Mouse (Mus musculus) erythroid progenitor cell, adult 5-6 weeks (primary cell): ENCODE results near the gene Prf1. TPM values are rescaled to one million over a fixed set of nuclear protein-coding genes. Genes with fewer than 3 reads are reported as not detected.

Experiments
- ATAC-seq: replicated peaks from 2 replicates; pipeline ENCODE4 v1.8.0; 2016; ENCODE audit warnings: moderate number of reproducible peaks, mild to moderate bottlenecking, moderate TSS enrichment, inconsistent platforms; ENCODE audit not compliant: poor library complexity, low FRiP score, severe bottlenecking
- total RNA-seq, 2 experiments: library from RNA; stranded (forward) in 1 of 2; stranded (reverse) in 1 of 2; fragments of 150-400 nt in 1 of 2; fragments of 186-747, 209-891 nt in 1 of 2; gene quantifications; 2 replicates each; pipeline versions ENCODE4 v1.2.3 to v1.2.4; 2015 to 2017; ENCODE audit warnings: low replicate concordance in 2 of 2

Prf1 gene
- total RNA-seq (2015; ENCODE audit: low replicate concordance) (not detected in 2 replicates), total RNA-seq (2017; ENCODE audit: low replicate concordance) (not detected in 2 replicates)

- ATAC-seq = no peak
Measured at GRCm38 (mm10) chr10:61297477-61297876, at the start of gene Prf1. Prf1 (plus strand) TSS chr10:61297833.

DNA sequence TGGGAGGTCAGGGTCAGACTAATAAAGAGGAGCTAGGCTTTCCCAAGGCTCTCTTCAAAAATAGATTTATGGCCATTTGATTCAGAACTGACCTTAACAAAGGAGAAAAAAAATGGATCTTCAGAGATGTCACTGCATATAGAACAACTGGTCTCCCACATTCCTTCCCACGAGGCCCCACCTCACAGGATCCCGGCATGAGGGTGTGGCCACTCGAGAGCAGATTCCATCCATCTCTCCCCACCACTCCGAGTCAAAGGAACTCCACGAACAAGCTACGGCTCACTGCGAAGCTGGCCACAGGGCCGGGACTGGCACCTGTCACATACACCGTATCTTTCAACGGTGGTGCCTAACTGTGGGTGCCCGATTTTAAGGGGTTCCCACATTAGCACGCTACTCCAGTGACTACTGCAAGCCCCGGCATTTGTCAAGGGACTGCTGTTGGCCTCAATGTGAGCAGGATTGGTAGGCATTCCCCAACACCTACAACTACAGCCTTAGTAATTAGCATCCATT is 49.0 kb upstream of the Prf1 start:
- ATAC-seq = no peak

- no peak for ATAC-seq
Measured at GRCm38 (mm10) chr10:61249951-61250350, 47.7 kb upstream of the Prf1 start.

- no peak for ATAC-seq
Measured at GRCm38 (mm10) chr10:61254761-61255160, 42.9 kb upstream of the Prf1 start.

DNA sequence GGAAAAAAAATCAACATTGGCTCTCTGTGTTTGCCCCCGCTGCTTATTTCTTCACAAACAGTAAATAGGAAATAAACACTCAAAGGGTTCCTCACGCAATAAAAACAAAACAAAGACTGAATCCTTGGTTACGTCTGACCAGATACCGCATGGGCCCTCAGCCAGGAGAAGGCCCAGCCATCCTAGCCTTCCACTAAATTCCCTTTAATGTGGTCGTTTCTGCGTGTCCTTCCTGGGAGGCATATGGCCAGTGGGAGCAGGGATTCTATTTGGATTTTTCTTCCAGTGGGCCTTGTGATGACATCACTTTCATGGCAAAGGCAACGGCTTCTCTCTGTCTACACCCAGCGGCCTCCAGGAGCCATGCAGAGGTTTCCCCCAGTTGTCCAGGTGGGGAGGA is 42.4 kb upstream of the Prf1 start:
- no peak for ATAC-seq

- ATAC-seq = no peak
Measured at GRCm38 (mm10) chr10:61256665-61257064, 41.0 kb upstream of the Prf1 start.

- ATAC-seq = no peak
Measured at GRCm38 (mm10) chr10:61258131-61258530, 39.5 kb upstream of the Prf1 start.

DNA sequence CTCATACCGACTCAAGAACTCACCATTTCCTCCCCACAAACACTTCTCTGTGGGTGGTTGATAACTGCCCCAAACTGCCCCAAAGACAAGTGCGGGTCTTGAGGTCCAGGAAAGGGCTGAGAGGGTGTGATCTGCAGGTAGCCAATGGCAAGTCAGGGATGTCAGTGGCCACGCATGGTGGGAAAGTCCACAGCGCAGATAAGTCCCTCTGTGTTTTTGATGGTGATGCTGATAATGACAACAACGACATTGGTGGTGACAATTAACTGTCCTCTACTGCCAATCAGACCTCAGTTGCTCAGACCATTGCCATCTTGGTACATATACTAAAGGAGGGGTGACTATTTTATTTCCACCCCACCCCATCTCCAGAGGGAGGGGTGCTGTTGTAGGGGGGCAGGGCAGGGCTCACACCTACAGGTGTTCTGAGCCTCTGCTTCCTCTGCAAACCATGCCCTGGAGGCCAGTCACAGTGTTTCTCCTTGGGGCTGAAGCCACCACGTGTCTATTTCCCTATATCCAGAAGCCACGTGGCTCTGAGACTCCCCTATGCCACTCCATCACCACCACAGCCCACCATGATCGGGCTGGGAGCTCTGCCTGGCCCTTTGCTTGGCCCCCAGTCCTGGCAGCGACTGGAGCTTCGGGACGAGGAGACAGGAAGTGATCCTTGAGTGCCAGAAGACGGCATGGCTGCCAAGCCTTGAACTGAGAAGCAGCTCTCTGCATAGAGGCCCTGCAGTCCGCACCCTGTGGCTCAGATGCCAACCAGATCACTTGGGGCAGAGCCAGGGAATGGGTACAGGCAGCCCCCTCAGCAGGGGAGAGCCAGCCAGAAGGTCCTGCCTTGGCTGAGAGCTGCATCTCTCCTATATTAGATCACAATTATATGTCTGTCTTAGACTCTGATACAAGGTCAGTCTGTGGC is 36.1 kb upstream of the Prf1 start:
- no peak for ATAC-seq

- ATAC-seq = no peak
Measured at GRCm38 (mm10) chr10:61263606-61264005, 34.0 kb upstream of the Prf1 start.

DNA sequence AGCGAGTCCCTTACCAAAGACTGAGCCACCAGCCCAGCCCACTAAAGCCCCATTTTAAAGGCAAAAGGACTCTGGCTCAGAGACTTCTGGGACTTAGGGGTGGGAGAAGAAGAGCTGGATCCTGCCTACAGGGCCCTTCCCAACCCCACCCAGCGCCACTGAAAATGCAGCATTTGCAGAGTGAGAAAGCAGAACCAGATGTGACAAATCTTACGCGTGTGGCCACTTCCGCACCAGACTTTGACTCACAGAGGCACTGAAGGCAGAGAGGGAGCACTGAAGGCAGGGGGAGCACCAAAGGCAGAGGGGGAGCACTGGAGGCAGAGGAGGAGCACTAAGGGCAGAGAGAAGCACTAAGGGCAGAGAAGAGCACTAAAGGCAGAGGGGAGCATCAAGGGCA is 30.3 kb upstream of the Prf1 start:
- no peak for ATAC-seq

- no peak for ATAC-seq
Measured at GRCm38 (mm10) chr10:61272089-61272626, 25.5 kb upstream of the Prf1 start.

DNA sequence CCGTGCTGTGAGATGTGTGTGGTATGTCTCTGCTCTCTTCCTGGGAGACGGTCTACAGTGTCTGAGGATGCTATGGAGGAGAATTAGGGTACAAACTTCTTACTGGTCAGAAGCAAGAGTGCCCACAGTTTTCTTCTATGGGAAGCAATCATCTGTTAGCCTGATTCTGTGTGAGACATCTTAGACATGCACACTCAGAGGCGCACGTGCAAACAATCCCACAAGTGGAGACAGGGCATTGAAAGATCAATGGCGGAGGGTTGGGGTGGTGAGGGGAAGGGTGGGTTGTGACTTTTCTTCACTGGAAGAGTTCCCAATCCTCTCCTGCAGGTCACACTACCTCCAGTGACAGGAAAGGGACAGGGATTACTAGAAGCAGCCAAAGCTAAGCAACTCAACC is 25.0 kb upstream of the Prf1 start:
- ATAC-seq = no peak

DNA sequence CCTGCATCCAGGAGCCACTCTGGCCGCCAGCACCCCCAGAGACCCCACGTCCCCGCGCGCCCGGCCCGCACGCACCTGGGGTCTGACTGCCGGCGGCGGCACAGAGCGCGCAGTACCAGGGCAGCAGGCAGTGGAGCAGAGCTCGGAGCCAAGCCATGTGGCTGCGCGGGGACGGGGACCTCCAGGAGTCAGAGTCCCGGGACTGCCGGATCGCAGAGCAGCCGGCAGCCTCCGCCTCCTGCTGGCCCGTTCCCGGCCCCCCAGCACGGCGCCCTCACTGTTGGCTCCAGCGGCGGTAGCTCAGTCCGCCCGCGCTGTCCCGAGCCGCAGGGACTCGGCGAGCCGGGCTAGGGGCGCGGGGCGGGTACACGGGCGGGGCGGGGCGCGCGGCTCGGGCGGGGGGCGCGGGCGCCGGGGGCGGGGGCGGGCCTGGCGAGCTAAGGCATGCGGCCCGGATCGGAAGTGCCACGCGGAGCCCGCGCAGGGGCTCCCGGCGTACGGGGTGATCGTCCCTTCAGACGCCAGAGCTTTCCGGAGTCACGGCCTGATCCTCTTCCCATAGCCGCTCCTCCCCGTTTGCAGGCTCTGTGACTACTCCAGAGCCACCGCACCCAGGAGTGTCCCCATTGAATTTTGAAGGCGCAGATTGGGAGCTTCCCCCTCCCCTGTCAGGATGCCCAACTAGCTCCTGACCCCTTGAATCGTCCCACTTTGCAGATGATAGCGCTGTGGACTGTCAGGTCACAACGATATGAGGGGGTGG is 24.4 kb upstream of the Prf1 start, which contains the start of gene Adamts14:
Gene Adamts14, minus strand, starts transcription at position 358 of the 763 bp plus-strand sequence.
- ATAC-seq = no peak

DNA sequence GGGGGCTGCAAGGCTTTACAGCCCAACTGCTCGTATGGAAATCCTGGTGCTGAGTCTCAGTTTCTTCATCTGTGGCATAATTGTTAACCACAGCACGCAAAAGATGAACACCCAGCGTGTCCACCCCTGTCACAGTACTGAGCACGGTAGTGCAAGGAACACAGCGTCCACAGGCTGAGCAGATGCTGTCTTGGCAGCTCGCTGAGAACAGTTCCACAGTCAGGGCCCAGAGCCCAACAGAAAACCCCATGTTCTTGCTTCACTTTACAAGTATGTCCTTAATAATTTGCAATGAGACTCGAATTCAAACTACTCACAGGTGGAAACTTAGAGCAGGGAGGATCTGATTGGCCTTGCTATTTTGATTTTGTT is 23.8 kb upstream of the Prf1 start:
- no peak for ATAC-seq

GRCm38 (mm10) chr10:61274532-61274931 is 23.1 kb upstream of the Prf1 start:
- ATAC-seq = no peak

- ATAC-seq = 0 out of 2 replicates have a peak, but pooled peaks have one; percentile 49
Measured at GRCm38 (mm10) chr10:61275669-61276110, 21.9 kb upstream of the Prf1 start.

DNA sequence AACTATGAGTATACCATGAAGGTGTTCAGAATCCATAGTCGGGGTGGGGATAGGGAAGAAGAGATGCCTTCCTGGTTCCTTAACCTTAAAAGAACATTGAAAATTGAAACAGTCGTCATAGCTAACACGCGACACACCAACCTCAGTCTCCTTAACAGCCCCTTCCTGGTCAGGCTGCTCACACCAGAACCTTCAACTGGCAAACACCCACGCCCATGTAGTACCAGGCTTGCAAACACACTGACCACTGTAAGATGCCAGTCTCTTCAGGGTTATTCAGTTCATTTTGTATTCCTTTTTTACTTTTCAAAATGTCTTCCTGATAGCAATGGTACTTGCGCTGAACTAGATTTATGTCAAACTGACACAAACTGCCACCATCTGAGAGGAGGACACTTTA is 20.6 kb upstream of the Prf1 start:
- no peak for ATAC-seq

DNA sequence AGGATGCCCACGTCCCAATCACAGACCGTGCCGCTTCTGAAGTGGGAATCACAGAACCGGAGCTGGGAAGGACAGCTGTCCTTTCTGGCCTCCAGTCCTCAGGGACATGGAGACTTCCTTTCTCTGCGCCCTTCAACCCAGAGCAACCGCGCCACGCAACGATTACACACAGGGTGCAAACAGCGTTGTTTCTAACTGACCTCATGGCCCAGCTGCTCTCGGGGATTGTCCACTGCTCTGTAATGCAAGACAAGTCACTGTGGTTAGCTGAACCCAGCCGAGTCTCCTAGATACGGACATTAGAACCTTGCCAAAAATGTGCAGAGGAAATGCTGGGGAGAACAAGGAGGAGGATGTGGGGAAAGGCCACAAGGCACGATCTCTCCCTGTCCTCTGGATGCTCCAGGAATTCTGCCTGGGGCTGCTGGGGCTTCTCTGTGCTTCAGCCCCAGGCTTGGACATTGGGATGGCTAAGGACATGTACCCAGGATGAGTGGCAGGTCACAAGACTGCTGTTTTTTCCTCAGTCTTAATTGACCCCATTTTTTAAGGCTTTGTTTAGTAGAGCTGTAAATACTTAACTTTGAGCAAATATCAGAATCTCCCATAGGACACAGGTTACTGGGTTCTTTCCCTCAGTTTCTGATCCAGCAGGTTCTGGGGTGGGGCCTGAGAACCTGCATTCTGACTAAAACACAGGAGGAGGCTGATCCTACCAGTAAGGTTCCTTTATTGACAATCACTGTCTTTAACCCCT is 19.5 kb upstream of the Prf1 start:
- no peak for ATAC-seq

GRCm38 (mm10) chr10:61281115-61281514 is 16.5 kb upstream of the Prf1 start:
- ATAC-seq = no peak
